Mouse (Mus musculus): ENCODE results near the gene Ssr2. TPM values are rescaled to one million over a fixed set of nuclear protein-coding genes. Genes with fewer than 3 reads are reported as not detected.

The Ssr2 gene
- polyA plus RNA-seq (2015; fragmentation: Nextera tagmentation; extraction: Ambion mirVana) = 307 and 360 TPM in 2 replicates

DNA sequence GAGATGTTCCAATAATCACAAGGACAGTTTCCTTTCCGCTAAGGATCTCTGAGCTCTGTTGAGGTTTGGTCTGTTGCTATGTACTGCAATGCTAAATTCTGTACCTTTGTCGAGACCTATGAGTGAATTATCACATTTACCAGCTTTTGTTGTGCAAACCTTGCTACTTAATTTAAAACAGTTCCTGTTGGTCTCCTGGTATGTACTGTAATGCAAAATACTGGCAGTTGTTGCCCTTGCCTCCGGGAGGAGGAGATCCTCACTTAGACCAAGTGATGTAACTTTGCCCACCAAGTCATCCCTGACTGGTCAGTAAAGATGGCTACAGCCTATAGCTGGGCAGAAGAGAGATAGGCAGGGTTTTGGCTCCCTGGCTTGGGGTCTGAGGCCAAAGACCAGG lies at the start of gene Ssr2:
Gene Ssr2, plus strand, starts transcription at position 337 of the 400 bp plus-strand sequence.
- no peak within 1 kb of the TSS for H3K4me2 ChIP-seq (ENCODE audit: low read depth, low read length)
- WGBS = 87% methylated on average over 3 of the region's 3 CpGs
- no peak within 1 kb of the TSS for H3K4me3 ChIP-seq (replicated peaks; ENCODE audit: low read length)
- no peaks in the 10 kb centered on the region for H3K9me3 ChIP-seq (replicated peaks; ENCODE audit: control insufficient read depth, low read length)
- H3K36me3 ChIP-seq (ENCODE audit: control insufficient read depth, insufficient read depth, low read length) = no peaks in the 10 kb centered on the region
- H3K27me3 ChIP-seq (ENCODE audit: control insufficient read depth, insufficient read depth, low read length) = no peaks in the 10 kb centered on the region
- no peak within 1 kb of the TSS for H3K9ac ChIP-seq (ENCODE audit: low read length)
- H3K4me1 ChIP-seq (ENCODE audit: control insufficient read depth, insufficient read depth, low read length) = peaks cover 10% of the 10 kb centered on the region
- no peak within 1 kb of the TSS for H3K27ac ChIP-seq (ENCODE audit: low read length)
- no peak for ATAC-seq (ENCODE audit: insufficient read depth, low FRiP score)

- peak; percentile 84 for ATAC-seq (ENCODE audit: insufficient read depth, low FRiP score)
- no peak overlapping the region for H3K27ac ChIP-seq (ENCODE audit: low read length)
- WGBS = 30% methylated on average over 17 of the region's 17 CpGs
- H3K36me3 ChIP-seq (ENCODE audit: control insufficient read depth, insufficient read depth, low read length) = peaks cover 6% of the 10 kb centered on the region; the same call in 1 of the 2 replicates
- no peaks in the 10 kb centered on the region for H3K9me3 ChIP-seq (replicated peaks; ENCODE audit: control insufficient read depth, low read length)
- H3K27me3 ChIP-seq (ENCODE audit: control insufficient read depth, insufficient read depth, low read length) = no peaks in the 10 kb centered on the region
- H3K4me1 ChIP-seq (ENCODE audit: control insufficient read depth, insufficient read depth, low read length) = peaks cover 37% of the 10 kb centered on the region
- H3K4me3 ChIP-seq (replicated peaks; ENCODE audit: low read length) = no peak overlapping the region
- peak overlapping the region; percentile 10; the same call in 1 of the 2 replicates for H3K4me2 ChIP-seq (ENCODE audit: low read depth, low read length)
- no peak overlapping the region for H3K9ac ChIP-seq (ENCODE audit: low read length)
These were observed 49.2 kb upstream of the Ssr2 start for GRCm38 (mm10) chr3:88526157-88527131.

GRCm38 (mm10) chr3:88527565-88527964 lies 48.1 kb upstream of the Ssr2 start:
- WGBS = 49% methylated on average over 8 of the region's 8 CpGs
- Histone ChIP-seq H3K27me3 (ENCODE audit: control insufficient read depth, insufficient read depth, low read length) (no peaks in the 10 kb centered on the region), H3K9ac (ENCODE audit: low read length) (peak overlapping the region; percentile 61), H3K4me3 (replicated peaks; ENCODE audit: low read length) (no peak overlapping the region), H3K9me3 (replicated peaks; ENCODE audit: control insufficient read depth, low read length) (no peaks in the 10 kb centered on the region), H3K27ac (ENCODE audit: low read length) (peak overlapping the region; percentile 37), H3K36me3 (ENCODE audit: control insufficient read depth, insufficient read depth, low read length) (peaks cover 6% of the 10 kb centered on the region; the same call in 1 of the 2 replicates), H3K4me2 (ENCODE audit: low read depth, low read length) (0 out of 2 replicates have a peak overlapping the region, but pooled peaks have one; percentile 9), H3K4me1 (ENCODE audit: control insufficient read depth, insufficient read depth, low read length) (peaks cover 37% of the 10 kb centered on the region)
- no peak for ATAC-seq (ENCODE audit: insufficient read depth, low FRiP score)

DNA sequence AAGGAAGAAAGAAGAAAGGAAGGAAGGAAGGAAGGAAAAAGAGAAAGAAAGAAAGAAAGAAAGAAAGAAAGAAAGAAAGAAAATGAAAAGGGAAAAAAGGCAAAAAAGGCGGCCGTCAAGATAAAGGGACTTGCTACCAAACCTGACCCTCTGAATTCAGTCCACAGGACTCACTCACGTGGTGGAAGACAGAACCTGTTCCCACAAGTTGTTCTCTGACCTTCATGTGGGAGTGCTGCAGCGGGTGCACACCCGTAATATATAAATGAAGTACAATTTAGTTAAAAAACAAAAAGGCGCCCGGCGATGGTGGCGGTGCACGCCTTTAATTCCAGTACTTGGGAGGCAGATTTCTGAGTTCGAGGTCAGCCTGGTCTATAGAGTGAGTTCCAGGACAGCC lies 47.0 kb upstream of the Ssr2 start:
- Histone ChIP-seq H3K4me1 (ENCODE audit: control insufficient read depth, insufficient read depth, low read length) (peaks cover 39% of the 10 kb centered on the region), H3K9me3 (replicated peaks; ENCODE audit: control insufficient read depth, low read length) (no peaks in the 10 kb centered on the region), H3K4me2 (ENCODE audit: low read depth, low read length) (no peak overlapping the region), H3K27me3 (ENCODE audit: control insufficient read depth, insufficient read depth, low read length) (no peaks in the 10 kb centered on the region), H3K36me3 (ENCODE audit: control insufficient read depth, insufficient read depth, low read length) (peaks cover 6% of the 10 kb centered on the region; the same call in 1 of the 2 replicates), H3K4me3 (replicated peaks; ENCODE audit: low read length) (no peak overlapping the region), H3K27ac (ENCODE audit: low read length) (no peak overlapping the region), H3K9ac (ENCODE audit: low read length) (0 out of 2 replicates have a peak overlapping the region, but pooled peaks have one; percentile 97)
- WGBS = 71% methylated on average over 11 of the region's 11 CpGs
- ATAC-seq (ENCODE audit: insufficient read depth, low FRiP score) = no peak

GRCm38 (mm10) chr3:88529204-88530000 lies 46.3 kb upstream of the Ssr2 start:
- peak overlapping the region; percentile 97 for H3K9ac ChIP-seq (ENCODE audit: low read length)
- H3K27me3 ChIP-seq (ENCODE audit: control insufficient read depth, insufficient read depth, low read length) = no peaks in the 10 kb centered on the region
- peak overlapping the region; percentile 79 for H3K4me2 ChIP-seq (ENCODE audit: low read depth, low read length)
- H3K4me1 ChIP-seq (ENCODE audit: control insufficient read depth, insufficient read depth, low read length) = peaks cover 47% of the 10 kb centered on the region
- no peak overlapping the region; the same call in 1 of the 2 replicates for H3K27ac ChIP-seq (ENCODE audit: low read length)
- peaks cover 6% of the 10 kb centered on the region; the same call in 1 of the 2 replicates for H3K36me3 ChIP-seq (ENCODE audit: control insufficient read depth, insufficient read depth, low read length)
- ATAC-seq (ENCODE audit: insufficient read depth, low FRiP score) = no peak
- WGBS = 35% methylated on average over 7 of the region's 7 CpGs
- no peaks in the 10 kb centered on the region for H3K9me3 ChIP-seq (replicated peaks; ENCODE audit: control insufficient read depth, low read length)
- peak overlapping the region; percentile 67; the same call in 1 of the 2 replicates for H3K4me3 ChIP-seq (replicated peaks; ENCODE audit: low read length)

GRCm38 (mm10) chr3:88530082-88530864 lies 45.4 kb upstream of the Ssr2 start:
- Histone ChIP-seq H3K4me3 (replicated peaks; ENCODE audit: low read length) (peak overlapping the region; percentile 67), H3K9me3 (replicated peaks; ENCODE audit: control insufficient read depth, low read length) (no peaks in the 10 kb centered on the region), H3K9ac (ENCODE audit: low read length) (peak overlapping the region; percentile 97), H3K4me1 (ENCODE audit: control insufficient read depth, insufficient read depth, low read length) (peaks cover 56% of the 10 kb centered on the region), H3K27ac (ENCODE audit: low read length) (peak overlapping the region; percentile 87), H3K4me2 (ENCODE audit: low read depth, low read length) (peak overlapping the region; percentile 79), H3K36me3 (ENCODE audit: control insufficient read depth, insufficient read depth, low read length) (no peaks in the 10 kb centered on the region), H3K27me3 (ENCODE audit: control insufficient read depth, insufficient read depth, low read length) (no peaks in the 10 kb centered on the region)
- ATAC-seq (ENCODE audit: insufficient read depth, low FRiP score) = no peak
- WGBS = 14% methylated on average over 11 of the region's 11 CpGs

GRCm38 (mm10) chr3:88531348-88532298 lies 44.1 kb upstream of the Ssr2 start:
- Histone ChIP-seq H3K9me3 (replicated peaks; ENCODE audit: control insufficient read depth, low read length) (no peaks in the 10 kb centered on the region), H3K36me3 (ENCODE audit: control insufficient read depth, insufficient read depth, low read length) (0 out of 2 replicates have a peak, but pooled peaks cover 3% of the 10 kb centered on the region), H3K4me2 (ENCODE audit: low read depth, low read length) (peak overlapping the region; percentile 79), H3K9ac (ENCODE audit: low read length) (peak overlapping the region; percentile 97), H3K4me3 (replicated peaks; ENCODE audit: low read length) (peak overlapping the region; percentile 67), H3K27ac (ENCODE audit: low read length) (peak overlapping the region; percentile 87), H3K27me3 (ENCODE audit: control insufficient read depth, insufficient read depth, low read length) (no peaks in the 10 kb centered on the region), H3K4me1 (ENCODE audit: control insufficient read depth, insufficient read depth, low read length) (peaks cover 62% of the 10 kb centered on the region)
- 1% methylated on average over 61 of the region's 63 CpGs for WGBS
- peak; percentile 85 for ATAC-seq (ENCODE audit: insufficient read depth, low FRiP score)
